Comparison of ENCODE assay signal across 32 mouse cellular contexts in genomic region chr2:93529602-93530001, GRCm38 (mm10). TPM values are rescaled to one million over a fixed set of nuclear protein-coding genes. Genes with fewer than 3 reads are reported as not detected.
DNase-seq lines count a peak whose midpoint lies in the region; ATAC-seq lines count a peak whose summit lies in the region.
"Had no signal": no experiment of that assay in that cellular context is flagged by ENCODE, and none has a peak within 500 bp of the region (broad histone marks: within the 10 kb centered on the region; RNA-seq: fewer than 3 reads in every experiment).

No protein-coding gene starts in this region.

- no peak overlapping the region for H3K4me3 ChIP-seq in kidney, embryonic 15.5 days (replicated peaks)
- no peak overlapping the region for H3K4me3 ChIP-seq in embryonic facial prominence, embryonic 10.5 days
- H3K4me3 ChIP-seq: gastrocnemius, adult 2 months; heart, embryonic 13.5 days; limb, embryonic 12.5 days; liver, embryonic 12.5 days; midbrain, embryonic 15.5 days; myocyte; neural tube, embryonic 13.5 days had no signal

- no peak overlapping the region for H3K9ac ChIP-seq in kidney, embryonic 15.5 days
- H3K9ac ChIP-seq: heart, embryonic 13.5 days; hindbrain, embryonic 14.5 days; limb, embryonic 12.5 days; liver, embryonic 12.5 days; midbrain, embryonic 15.5 days; neural tube, embryonic 13.5 days had no signal

- peaks cover 14% of the 10 kb centered on the region for H3K27me3 ChIP-seq in kidney, embryonic 15.5 days
- H3K27me3 ChIP-seq in embryonic facial prominence, embryonic 10.5 days (replicated peaks; ENCODE audit: low read depth, poor library complexity, severe bottlenecking): 0 out of 2 replicates have a peak, but pooled peaks cover 17% of the 10 kb centered on the region
- H3K27me3 ChIP-seq: liver, embryonic 12.5 days; midbrain, embryonic 15.5 days; neural tube, embryonic 13.5 days had no signal

- H3K27ac ChIP-seq in kidney, embryonic 15.5 days: no peak overlapping the region
- peak overlapping the region; percentile 45 for H3K27ac ChIP-seq in embryonic facial prominence, embryonic 10.5 days (replicated peaks)
- H3K27ac ChIP-seq: gastrocnemius, adult 2 months; heart, embryonic 13.5 days; hindbrain, embryonic 14.5 days; limb, embryonic 12.5 days; liver, embryonic 12.5 days; midbrain, embryonic 15.5 days; neural tube, embryonic 13.5 days had no signal

- WGBS in kidney, embryonic 15.5 days: 32% methylated on average over 4 of the region's 4 CpGs
- 59% methylated on average over 4 of the region's 4 CpGs for WGBS in embryonic facial prominence, embryonic 10.5 days

- H3K4me1 ChIP-seq in kidney, embryonic 15.5 days: peaks cover 6% of the 10 kb centered on the region; the same call in 1 of the 2 replicates
- peaks cover 41% of the 10 kb centered on the region for H3K4me1 ChIP-seq in embryonic facial prominence, embryonic 10.5 days
- H3K4me1 ChIP-seq: liver, embryonic 12.5 days; midbrain, embryonic 15.5 days had no signal

- ATAC-seq in kidney, embryonic 15.5 days (replicated peaks; ENCODE audit: low FRiP score): 0 out of 2 replicates have a peak, but pooled peaks have one; percentile 36
- ATAC-seq: CD4-positive, CD25-positive, alpha-beta regulatory T cell, adult 4 months; inflammation-experienced regulatory T-cells, adult 6 months; liver, embryonic 12.5 days; midbrain, embryonic 15.5 days had no signal

- no peak overlapping the region for H3K4me2 ChIP-seq in kidney, embryonic 15.5 days
- H3K4me2 ChIP-seq: heart, embryonic 13.5 days; hindbrain, embryonic 14.5 days; limb, embryonic 12.5 days; liver, embryonic 12.5 days; midbrain, embryonic 15.5 days; neural tube, embryonic 13.5 days had no signal

- H3K36me3 ChIP-seq in kidney, embryonic 15.5 days: no peaks in the 10 kb centered on the region
- H3K36me3 ChIP-seq in embryonic facial prominence, embryonic 10.5 days (replicated peaks): no peaks in the 10 kb centered on the region
- H3K36me3 ChIP-seq: heart, embryonic 13.5 days; limb, embryonic 12.5 days; liver, embryonic 12.5 days; midbrain, embryonic 15.5 days; neural tube, embryonic 13.5 days had no signal

- H3K9me3 ChIP-seq in kidney, embryonic 15.5 days (replicated peaks): no peaks in the 10 kb centered on the region
- H3K9me3 ChIP-seq in embryonic facial prominence, embryonic 10.5 days: no peaks in the 10 kb centered on the region
- H3K9me3 ChIP-seq: heart, embryonic 13.5 days; limb, embryonic 12.5 days; liver, embryonic 12.5 days; midbrain, embryonic 15.5 days; neural tube, embryonic 13.5 days had no signal

- DNase-seq in heart, adult 11 months: peak; percentile 90
- no peak for DNase-seq in heart, adult 8-10 months (ENCODE audit: low spot score)
- no peak for DNase-seq in kidney, postnatal 25 days
- DNase-seq in lung, postnatal 10 days: peak; percentile 30
- no peak for DNase-seq in lung, adult 18-20 months
- DNase-seq in embryonic facial prominence, embryonic 10.5 days (ENCODE audit: low spot score): no peak
- DNase-seq in layer of hippocampus, postnatal 36 days: no peak
- DNase-seq: adrenal gland, postnatal 25 days; cerebellum, adult 11 months; cerebellum, adult 9-11 months; gastrocnemius, adult 2 months; lung, adult 2 months; retina, postnatal 1 day had no signal

RNA-seq across cellular contexts. Expression of gene Gm10803, which starts 30.8 kb away (rescaled TPM):
- not detected for total RNA-seq in heart, adult 8-10 months (2022)
- not detected in 2 replicates for polyA plus RNA-seq in kidney, embryonic 15.5 days (2015; fragmentation: Nextera tagmentation; extraction: Ambion mirVana)
- polyA plus RNA-seq in embryonic facial prominence, embryonic 10.5 days (2016; fragmentation: Nextera tagmentation; extraction: Ambion mirVana): not detected in 2 replicates
- not detected for total RNA-seq in layer of hippocampus, postnatal 36 days (2021)
- total RNA-seq: adrenal gland, postnatal 25 days; gastrocnemius, adult 2 months; gastrocnemius, postnatal 4 days; heart, postnatal 25 days; layer of hippocampus, postnatal 14 days; megakaryocyte-erythroid progenitor cell, adult 5-6 weeks had no signal
- polyA plus RNA-seq: CD4-positive, CD25-positive, alpha-beta regulatory T cell, adult 4 months; cortical plate, adult 2 months; embryonic facial prominence, embryonic 11.5 days; forebrain, embryonic 11.5 days; heart, embryonic 13.5 days; hindbrain, embryonic 14.5 days; inflammation-experienced regulatory T-cells, adult 6 months; limb, embryonic 12.5 days; liver, embryonic 12.5 days; lung, adult 2 months; midbrain, embryonic 15.5 days; myocyte; neural tube, embryonic 13.5 days; small intestine, adult 2 months; thymus, postnatal 0 days had no signal

Comparison
In these comparisons a context has a peak if more than half of its experiments do, and no peak if none do; other contexts are left out.
1. DNase-seq: peak in heart, adult 11 months (single experiment) and lung, postnatal 10 days (single experiment); none in heart, adult 8-10 months (single experiment), kidney, postnatal 25 days (0 of 2), lung, adult 18-20 months (0 of 2), embryonic facial prominence, embryonic 10.5 days (single experiment) and layer of hippocampus, postnatal 36 days (0 of 2).